Mouse (Mus musculus): ENCODE data around the gene Slc5a5. TPM values are rescaled to one million over a fixed set of nuclear protein-coding genes. Genes with fewer than 3 reads are reported as not detected.

Slc5a5 gene
- total RNA-seq, 2 experiments from 2014 or later, result not detected

DNA sequence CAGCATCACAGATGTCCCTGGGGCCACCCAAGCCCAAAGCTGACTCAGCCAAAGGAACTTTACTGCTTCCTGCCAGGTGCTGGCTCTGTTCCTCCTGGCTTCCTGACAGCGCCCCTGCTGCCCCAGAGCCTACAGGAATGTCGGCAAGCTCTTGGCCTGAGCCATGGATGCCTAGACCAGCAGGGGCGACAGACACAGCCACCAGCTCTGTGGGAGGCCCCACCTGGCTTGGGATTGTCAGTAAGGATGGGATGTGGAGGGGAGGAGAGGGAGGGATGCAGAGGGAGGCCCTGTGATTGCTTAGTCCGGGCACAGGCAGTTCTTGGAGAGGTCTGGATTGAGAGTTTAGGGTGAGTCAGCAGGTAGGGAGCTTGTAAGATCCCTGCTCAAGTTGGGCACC, 12.4 kb downstream of the Slc5a5 start:
- peak; percentile 63 to 74 for DNase-seq

DNA sequence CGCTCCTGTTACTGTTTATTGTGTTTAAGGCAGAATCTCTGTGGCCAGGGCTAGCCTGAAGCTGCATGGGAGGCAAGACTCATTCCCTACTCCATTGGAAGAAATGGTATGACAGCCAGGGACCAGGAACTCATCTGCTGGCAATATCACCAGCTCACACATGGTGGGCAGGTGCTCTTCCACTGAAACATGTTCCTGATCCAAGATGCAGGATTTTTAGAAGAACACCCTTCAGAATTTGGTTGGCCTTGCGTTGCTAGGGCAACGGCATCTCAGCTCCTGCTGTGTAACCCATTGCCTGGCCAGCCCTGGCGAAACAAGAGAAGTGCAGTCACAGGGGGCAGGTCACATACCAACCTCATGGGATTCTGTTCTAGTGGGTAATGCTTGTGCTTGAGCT, 13.1 kb downstream of the Slc5a5 start:
- no peak for DNase-seq

DNA sequence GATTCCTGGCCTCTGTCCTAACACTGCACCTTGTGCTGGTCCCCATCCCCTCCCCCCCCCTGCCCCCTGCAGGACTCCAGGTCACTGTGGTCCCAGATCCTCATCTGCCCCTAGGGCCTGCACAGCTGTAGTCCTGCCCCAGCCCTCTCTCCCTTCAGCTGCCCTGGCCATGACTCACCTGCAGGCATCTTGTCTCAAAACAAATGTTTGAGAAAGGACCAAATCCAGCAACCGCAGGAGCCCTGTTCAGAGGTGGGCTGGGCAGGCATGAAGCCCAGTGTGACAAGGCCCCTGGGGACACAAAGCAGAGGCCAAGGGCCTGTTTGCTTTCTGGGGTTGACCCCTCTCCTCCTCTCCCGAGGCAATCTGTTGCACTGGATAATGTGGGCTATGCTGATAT, 14.4 kb downstream of the Slc5a5 start:
- no peak for DNase-seq

DNA sequence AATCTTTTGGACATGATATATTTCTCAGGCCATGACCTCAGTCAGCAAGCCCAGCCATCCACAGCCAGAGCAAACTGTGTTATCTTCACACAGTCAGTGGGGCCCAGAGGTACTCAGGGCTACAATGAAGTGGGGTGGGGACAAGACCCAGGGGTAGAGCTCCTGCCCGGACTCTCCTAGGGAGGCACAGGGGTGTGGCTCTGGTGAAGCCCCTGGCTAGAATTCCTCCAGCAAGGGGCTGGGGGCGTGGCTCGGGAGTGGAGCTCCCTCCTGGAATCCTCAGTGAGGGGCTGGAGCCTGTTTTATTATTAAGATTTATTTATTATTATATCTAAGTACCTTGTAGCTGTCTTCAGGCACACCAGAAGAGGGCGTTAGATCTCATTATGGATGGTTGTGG, 16.2 kb downstream of the Slc5a5 start:
- DNase-seq, result no peak

DNA sequence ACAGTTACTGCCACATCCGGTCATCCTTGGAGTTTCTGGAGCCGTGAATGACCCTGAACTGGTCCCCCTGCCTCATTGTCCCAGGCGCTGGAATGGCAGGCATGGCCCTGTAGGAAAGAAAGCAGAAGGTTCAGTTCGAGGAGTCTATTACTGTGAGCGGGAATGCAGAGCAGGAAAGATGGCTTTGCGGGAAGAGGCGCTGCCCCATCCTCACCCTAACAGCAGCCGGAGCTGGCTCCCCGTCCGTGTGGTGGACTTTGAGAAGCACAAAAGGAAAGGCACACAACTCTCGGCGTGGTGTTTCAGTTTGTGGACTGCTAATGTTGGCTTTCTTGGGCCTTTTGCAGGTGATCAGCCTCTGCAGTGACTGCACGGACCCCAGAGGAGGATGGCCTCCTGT, 18.1 kb downstream of the Slc5a5 start:
- DNase-seq, result no peak

DNA sequence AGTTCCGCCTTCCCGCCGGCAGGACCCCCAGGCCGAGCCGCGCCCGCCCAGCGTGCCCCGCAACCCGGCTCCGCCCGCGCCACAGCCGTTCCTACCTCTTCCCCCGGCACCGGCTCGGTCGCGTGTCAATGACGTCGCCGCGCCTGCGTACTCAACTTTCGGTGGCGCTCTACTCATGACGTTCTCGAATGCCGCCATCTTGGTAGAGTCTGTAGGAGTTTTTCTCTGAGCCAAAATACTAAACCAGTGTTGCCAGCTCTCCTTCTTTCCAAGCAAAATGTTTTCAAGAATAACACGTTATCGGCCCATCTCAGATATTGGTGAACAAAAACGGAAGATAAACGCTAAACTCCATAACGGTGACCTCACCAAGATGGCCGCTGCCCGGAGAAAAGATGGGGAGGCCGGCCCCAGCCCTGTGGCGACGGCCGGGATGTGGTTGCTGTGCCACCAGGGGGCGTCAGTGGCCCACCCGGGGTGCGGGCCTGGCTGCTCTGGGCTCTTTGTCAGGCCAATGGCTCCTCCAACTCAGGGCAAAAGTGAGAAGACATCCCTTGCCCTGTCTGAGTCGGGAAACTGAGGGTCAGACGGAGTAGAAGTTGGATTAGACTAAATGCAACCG, 19.1 kb downstream of the Slc5a5 start, which contains the start of gene Ccdc124:
Gene Ccdc124 (minus strand): TSS at position 572 of the 622 bp plus-strand sequence.
- peak; percentile 96 to 97 for DNase-seq

DNA sequence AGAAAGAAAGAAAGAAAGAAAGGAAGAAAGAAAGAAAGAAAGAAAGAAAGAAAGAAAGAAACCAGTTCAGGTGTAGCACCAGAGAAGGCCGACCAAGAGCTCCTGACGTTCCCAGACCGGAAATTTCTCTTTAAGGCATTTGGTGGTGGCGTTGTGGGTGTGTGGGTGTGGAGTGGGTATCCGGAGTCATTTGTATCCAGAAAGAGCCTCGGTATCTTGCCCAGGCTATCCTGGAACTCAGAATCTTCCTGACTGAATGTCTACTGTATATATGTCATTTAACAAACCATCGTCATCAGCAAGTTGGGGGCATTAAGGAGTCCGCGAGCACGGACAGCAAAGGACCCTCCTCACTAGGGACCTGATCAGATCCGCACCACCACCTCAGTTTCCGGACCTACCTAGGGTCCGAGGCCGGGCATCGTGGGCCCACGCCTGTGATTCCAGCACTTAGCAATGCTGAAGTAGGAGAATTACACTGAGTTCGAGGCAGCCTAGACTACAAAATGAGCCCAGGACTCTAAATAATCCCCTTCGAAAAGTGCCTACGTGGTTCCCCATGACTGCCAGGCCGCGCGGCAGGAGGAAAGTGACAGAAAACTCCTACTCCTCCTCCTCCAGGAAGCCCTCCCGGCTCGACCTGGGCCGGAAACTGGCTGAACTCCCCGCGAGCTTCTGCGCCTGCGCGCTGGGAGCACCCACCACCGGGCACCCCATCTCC, 19.8 kb downstream of the Slc5a5 start:
- no peak for DNase-seq

DNA sequence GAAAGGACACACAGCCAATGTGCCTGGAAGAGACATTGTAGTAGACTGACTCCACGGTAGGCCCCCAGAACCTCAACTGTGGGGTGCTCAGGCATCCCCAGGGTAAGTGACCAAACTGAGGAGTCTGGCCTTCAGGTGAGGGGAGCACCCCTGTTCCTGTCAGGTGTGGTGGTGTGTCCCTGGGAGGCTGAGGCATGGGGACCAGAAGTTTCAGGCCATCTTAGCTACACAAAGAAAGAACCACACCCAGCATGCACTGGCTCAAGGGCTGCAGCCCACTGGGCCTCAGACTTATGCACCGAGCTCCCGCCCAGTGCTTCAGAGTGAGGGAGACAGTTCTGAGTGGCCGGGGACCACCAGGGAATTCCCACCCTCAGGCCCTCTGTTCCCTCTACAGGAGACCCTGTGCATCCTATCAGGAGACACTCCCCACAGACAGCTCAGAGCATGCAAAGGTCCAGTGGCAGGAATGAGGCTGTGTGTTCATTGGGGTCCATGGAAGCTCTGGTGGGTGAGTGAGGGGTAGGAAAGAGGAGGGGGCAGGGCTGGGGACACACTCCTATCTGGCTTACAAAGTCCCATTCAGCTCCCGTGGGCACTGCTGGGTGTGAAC, 21.3 kb downstream of the Slc5a5 start:
- DNase-seq, result no peak

DNA sequence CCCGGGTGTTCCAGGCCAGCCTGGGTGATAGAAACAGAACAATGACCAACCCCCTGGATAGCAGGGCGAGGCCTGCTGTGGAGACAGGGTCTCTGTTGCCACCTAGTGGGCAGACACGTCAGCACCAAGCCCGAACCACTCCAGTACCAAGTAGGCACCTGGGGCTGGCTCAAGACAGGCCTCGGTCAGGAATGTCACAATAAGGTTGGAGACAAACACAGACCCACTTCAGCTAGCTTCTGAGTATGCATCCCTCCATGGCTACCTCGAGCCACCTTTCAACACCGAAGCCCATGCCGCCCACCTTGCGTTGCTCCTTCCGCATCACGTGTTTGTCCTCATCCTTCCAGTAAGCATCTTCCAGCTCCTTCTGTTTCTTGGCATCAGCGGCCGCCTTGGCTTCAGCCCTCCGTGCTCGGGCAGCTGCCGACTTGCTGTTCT, 22.9 kb downstream of the Slc5a5 start:
- peak; percentile 79 to 84 for DNase-seq

DNA sequence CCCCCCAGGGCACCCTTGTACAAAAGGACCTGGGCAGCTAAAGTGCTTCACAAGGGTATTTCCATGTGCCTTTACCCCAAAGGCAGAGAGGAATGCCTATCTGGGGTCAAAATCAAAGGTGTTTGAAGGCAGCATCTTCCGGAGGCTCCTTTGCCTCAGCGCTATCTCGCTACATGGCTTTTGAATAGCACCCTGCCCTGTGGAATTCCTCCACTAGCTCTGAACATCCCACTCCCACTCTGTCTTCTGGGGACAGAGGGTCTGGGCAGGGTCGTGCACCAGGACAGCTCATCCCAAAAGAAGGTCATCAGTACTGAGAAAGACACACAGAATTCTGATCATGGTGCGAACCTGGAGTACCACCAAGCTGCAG, 23.4 kb downstream of the Slc5a5 start:
- no peak for DNase-seq

DNA sequence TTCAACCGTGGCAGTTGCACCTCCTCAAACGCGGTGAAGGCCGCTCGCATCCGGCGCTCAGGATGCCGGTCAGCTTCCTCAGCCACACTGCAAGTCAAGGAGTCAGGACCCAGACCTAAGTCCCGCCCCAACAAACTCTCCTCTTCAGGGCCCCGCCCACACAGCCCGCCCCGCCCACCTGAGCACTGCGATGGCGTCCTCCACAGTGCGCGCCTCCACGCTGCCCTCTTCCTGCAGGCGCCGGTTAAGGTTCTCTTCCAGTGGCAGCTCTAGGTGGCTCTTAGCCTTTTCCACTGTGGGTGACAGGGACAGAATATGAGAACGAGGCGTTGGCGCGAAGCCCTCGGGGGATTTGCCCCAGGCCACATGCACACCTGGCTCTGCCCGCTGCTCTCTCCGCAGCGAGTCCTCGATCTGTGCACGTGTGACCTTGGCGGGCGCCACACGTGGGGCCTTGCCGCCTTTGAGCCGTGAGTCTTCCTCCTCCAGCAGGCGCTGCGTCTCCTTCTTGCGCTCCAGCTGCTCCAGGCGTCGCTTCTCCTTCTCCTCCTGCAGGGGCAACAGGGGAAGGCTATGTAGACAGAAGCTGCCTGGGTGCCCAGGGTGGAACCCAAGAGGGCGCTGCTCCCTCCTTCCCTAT, 23.9 kb downstream of the Slc5a5 start:
- DNase-seq, result no peak

DNA sequence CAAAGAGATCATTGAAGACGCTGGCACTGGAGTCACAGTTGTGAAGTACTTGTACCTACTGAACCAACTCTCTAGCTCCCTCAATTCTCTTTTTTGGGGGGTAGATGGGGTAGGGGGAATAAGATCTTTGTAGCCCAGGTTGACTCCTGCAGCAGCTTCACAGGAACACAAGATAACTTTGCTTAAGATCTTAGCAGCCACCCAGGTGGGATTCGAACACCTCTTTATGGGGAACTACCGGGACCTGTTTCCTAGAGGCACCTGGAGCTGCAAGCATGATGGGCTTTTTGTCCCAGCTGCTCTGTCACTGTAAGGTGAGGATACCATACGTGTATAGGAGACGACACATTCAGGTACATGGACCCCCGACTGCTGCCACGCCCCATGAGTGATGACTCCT, 26.0 kb downstream of the Slc5a5 start:
- DNase-seq, result no peak

DNA sequence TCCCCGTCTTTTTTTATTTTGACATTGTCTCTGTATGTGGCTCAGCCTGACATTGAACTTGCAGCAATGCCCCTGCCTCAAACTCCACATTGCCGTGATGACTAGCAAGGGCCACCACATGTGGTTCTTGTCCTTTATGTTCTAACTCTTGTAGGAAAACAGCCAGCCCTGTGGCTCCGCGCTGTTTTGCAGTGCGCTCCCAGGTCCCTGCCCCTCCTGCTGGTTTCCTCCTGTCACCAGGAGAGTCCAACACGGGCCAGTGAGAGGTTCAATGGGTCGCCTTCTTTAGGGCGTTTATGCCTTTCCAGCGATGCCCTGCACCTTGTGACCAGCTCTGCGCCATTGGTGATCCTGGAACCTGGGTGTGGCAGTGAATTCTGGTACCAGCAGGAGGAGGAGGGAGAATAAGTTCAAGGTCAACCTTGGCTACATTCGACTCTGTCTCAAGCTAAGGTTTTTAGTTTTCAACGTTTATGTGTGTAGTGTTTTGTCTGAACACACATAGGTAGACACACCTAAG, 26.5 kb downstream of the Slc5a5 start:
- DNase-seq, result no peak

DNA sequence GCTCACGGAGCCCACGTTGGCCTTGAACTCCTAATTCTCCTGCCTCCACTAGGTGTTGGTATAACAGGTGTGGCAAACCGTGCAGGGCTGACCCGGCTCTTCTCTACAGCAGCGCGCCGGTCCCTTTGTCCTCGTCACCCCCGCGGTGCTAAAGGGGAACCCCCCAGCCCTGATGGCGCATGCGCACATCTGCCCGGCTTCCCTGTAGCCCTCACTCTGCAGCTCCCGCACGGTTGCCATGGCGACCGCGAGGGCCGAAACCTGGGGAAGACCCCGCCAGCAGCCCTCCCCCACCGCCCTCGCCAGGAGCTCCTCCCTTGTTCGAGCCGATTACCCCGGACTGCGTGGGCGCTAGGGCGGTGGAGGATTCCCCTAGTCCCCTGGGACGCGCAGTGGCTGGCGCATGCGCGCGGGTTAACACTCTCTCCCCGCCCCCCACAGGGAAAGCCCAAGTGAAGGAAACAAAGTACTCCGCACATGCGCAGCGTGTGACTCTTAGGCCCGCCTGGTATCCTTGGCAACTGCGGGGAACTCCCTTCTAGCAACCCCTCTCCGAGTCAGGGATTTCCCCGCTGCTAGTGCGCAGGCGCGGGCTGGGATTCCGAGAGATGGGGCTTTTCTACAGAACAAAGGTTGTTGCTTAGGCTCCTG, 27.1 kb downstream of the Slc5a5 start:
- peak; percentile 99 to 100 for DNase-seq

DNA sequence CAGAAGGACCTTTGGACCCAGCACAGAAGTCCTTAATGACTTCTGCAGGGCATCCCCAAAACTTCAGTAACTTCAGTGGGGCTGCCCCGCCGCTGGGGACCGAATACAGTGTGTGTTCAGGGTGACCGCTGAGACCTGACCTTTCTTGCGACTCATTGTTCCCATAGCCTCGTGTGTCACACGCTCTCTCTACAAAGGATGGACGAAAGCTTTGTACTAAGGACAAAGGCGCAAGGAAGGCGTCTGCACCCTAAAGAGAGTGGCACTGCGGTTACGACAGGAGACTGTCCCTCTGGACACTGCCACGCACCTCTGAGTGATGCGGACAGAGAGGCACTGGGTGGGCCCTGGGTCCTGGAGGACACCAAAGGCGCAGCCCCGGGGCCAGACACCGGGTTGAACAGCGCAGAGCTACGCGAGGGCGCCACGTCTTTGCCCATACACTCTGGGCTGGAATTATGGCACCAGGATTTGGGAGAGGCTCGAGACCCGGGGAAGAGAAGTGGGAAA, 27.8 kb downstream of the Slc5a5 start:
- peak in 1 of 2 experiments; percentile 63 for DNase-seq

DNA sequence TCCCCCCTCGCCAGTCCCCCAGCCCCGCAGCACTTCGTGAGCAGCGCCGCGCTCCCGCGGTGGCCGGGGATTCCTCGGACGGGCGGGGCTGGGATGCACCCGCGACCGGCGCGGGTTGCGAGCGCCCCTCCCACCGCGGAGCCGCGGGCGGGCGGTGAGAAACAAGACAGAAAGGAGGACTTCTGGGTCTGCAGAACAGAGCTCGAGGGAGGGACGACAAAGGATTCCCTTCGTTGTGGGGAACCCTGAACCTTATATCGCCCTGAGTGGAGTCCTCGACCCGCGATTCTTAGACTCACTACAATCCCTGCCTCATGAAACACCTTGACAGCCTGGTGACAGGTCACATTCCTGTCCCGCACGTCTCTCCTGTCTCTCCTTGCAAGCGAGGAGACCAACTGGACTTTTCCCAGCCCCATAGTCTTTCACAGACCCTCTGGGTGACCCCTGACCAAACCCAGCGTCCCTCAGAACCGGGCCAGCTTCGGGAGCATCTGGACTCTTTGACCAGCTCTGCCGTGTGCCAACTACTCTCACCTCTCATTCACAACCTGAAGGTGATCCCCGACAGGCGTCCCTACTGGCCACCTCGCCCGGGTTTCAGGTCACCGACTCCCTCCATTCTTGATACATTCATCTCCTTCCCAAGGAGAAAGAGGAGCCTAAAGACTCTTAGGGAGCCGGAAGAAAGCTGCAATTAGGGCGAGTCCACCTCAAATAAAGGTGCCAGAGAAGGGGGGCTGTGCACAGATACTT, 28.4 kb downstream of the Slc5a5 start:
- peak in 1 of 2 experiments; percentile 44 for DNase-seq

DNA sequence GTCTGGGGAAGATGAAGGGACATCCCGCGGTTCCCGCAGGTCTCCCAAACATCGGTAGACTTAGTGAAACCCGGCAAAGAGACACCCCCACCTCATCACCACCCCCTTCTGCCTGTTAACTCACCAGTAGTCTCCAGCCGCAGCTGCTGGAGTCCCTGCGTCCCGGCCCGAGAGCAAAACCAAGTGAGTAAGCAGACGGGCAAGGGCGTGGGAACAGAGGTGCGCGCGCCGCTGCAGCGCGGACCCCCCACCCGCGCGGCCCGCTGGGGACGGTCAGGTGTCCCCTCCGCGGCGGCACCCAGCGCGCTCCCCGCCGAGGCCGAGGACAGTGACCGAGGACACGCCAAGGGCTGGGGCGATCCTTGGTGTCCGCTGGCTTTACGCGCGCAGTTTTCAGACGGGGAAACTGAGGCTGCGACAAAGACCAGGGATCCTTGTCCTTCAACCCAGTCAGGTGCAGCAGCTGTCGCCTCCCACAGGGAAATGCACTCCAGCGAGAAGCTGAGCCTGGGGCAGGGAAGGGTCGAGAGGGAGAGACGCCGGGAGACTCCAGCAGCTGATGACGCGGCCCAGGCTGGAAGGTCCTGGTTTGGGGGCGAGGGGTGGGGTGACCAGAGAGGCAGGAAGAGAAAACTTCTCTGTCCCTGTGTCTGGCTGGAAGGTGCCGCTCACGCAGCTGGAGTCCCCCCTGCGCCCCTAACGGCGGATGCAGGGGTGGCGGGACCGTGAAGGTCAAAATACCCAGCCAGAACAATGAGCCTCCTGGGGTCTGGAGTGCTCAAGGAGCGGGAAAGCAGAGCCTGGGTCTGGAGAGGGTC, 29.5 kb downstream of the Slc5a5 start, which contains the start of gene Kcnn1:
Gene Kcnn1 (minus strand): TSS at position 435 of the 818 bp plus-strand sequence.
- DNase-seq, result no peak

DNA sequence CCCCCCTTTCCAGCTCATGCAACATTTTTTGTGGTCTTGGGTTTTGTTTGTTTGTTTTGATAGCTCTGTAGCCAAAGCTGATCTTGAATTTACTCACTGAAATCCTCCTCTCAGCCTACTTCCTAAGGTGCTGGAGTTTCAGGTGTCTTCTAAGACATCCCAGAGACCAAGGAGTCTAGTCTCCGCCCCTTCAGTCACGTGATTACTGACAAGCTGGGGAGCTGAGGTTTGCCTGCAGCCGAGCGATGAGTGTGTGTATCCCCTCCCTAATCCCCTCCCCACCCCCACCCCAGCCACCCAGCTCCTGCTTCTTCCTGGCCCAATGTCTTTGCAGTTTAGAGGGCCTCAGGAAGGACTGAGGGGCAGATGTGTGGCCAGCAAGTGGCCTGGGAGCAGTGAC, 35.0 kb downstream of the Slc5a5 start:
- DNase-seq, result no peak

DNA sequence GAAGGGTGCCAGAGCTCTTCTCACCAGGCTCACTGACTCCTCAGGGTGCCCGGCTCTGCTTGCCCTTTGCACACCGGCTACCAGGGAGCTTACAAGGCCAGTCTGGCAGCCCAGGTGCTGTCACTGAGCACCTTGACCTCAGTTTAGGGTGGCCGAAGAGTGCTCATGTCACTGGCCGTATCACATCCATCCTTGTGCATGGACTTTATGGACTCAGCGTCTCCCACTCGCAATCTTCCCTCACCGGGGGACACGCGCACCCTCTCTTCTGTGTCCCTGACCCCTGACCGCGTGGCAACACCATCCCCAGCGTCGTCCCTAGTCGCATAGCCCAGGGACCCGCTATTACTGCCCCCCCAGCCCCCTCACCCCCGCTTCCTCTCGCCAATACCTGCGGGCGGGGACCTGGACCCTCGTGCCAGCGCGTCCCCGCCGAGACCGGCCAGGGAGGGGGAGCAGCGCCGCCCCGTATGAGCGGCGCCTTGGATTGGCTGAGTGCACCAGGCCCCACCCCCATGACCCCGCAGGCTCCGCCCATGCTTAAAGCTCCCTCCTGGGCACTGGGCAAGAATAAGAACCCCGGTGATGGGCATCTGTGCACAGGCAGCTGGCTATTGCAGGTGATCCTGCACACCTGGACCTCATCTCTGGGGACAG, 35.9 kb downstream of the Slc5a5 start:
- DNase-seq, result peak; percentile 81 to 84

DNA sequence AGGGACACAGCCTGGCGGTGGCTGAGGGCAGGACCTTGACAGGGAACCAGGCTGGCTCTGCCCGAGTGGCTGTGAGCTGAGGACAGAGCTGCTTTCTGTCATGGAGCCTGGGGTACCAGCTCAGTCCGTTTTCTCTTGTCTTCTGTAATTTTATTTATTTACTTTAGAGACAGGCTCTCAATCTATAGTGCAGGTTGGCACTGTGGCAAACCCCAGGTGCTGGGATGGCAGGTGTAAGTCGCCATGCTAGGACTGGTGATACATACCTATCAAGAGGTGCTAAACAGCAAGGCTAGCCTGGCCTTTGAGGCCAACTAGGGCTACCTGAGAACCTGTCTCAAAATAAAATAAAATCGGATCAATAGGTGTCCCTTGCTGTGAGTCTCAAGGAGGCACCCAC, 36.5 kb downstream of the Slc5a5 start:
- no peak for DNase-seq
